Mouse (Mus musculus): ENCODE data around the gene G6pc2. TPM values are rescaled to one million over a fixed set of nuclear protein-coding genes. Genes with fewer than 3 reads are reported as not detected.
A peak's percentile ranks its signal among the peaks of the same experiment; 100 is the strongest.

G6pc2 gene
- not detected in 2 replicates for polyA plus RNA-seq (2012; ENCODE audit: insufficient read depth, insufficient read length, missing spikeins)

- Histone ChIP-seq H3K4me1 (ENCODE audit: control insufficient read depth, insufficient read depth, low read length) (peaks cover 2% of the 10 kb centered on the region), H3K27ac (ENCODE audit: insufficient read depth, low read depth, low read length) (no peak within 1 kb of the TSS), H3K4me3 (ENCODE audit: insufficient read depth, low read length) (no peak within 1 kb of the TSS)
- no peak for TF ChIP-seq CTCF (IDR thresholded peaks at IDR 0.05; ENCODE audit: low read depth, low read length)
- no peak for TF ChIP-seq POLR2A (IDR thresholded peaks at IDR 0.05; ENCODE audit: borderline replicate concordance, low read depth, low read length)
Observed at GRCm38 (mm10) chr2:69210773-69211172, at the start of gene G6pc2. TSS of gene G6pc2 (plus strand) at chr2:69211073.

GRCm38 (mm10) chr2:69170395-69171077 is 40.3 kb upstream of the G6pc2 start:
- Histone ChIP-seq H3K4me3 (ENCODE audit: insufficient read depth, low read length) (no peak overlapping the region), H3K27ac (ENCODE audit: insufficient read depth, low read depth, low read length) (no peak overlapping the region), H3K4me1 (ENCODE audit: control insufficient read depth, insufficient read depth, low read length) (no peaks in the 10 kb centered on the region)
- TF ChIP-seq POLR2A (IDR thresholded peaks at IDR 0.05; ENCODE audit: borderline replicate concordance, low read depth, low read length), result no peak
- TF ChIP-seq CTCF (IDR thresholded peaks at IDR 0.05; ENCODE audit: low read depth, low read length), result no peak

GRCm38 (mm10) chr2:69175296-69175695 is 35.6 kb upstream of the G6pc2 start:
- no peak overlapping the region for H3K4me3 ChIP-seq (ENCODE audit: insufficient read depth, low read length)
- no peaks in the 10 kb centered on the region for H3K4me1 ChIP-seq (ENCODE audit: control insufficient read depth, insufficient read depth, low read length)
- TF ChIP-seq POLR2A (IDR thresholded peaks at IDR 0.05; ENCODE audit: borderline replicate concordance, low read depth, low read length), result no peak
- no peak for TF ChIP-seq CTCF (IDR thresholded peaks at IDR 0.05; ENCODE audit: low read depth, low read length)
- no peak overlapping the region for H3K27ac ChIP-seq (ENCODE audit: insufficient read depth, low read depth, low read length)

GRCm38 (mm10) chr2:69179721-69180120 is 31.2 kb upstream of the G6pc2 start:
- no peak overlapping the region for H3K4me3 ChIP-seq (ENCODE audit: insufficient read depth, low read length)
- no peak overlapping the region for H3K27ac ChIP-seq (ENCODE audit: insufficient read depth, low read depth, low read length)
- no peaks in the 10 kb centered on the region for H3K4me1 ChIP-seq (ENCODE audit: control insufficient read depth, insufficient read depth, low read length)
- TF ChIP-seq POLR2A (IDR thresholded peaks at IDR 0.05; ENCODE audit: borderline replicate concordance, low read depth, low read length) (no peak), CTCF (IDR thresholded peaks at IDR 0.05; ENCODE audit: low read depth, low read length) (no peak)

GRCm38 (mm10) chr2:69187990-69188389 is 22.9 kb upstream of the G6pc2 start:
- H3K4me3 ChIP-seq (ENCODE audit: insufficient read depth, low read length), result no peak overlapping the region
- no peak for TF ChIP-seq POLR2A (IDR thresholded peaks at IDR 0.05; ENCODE audit: borderline replicate concordance, low read depth, low read length)
- no peak for TF ChIP-seq CTCF (IDR thresholded peaks at IDR 0.05; ENCODE audit: low read depth, low read length)
- H3K4me1 ChIP-seq (ENCODE audit: control insufficient read depth, insufficient read depth, low read length), result peaks cover 5% of the 10 kb centered on the region
- no peak overlapping the region for H3K27ac ChIP-seq (ENCODE audit: insufficient read depth, low read depth, low read length)

- Histone ChIP-seq H3K27ac (ENCODE audit: insufficient read depth, low read depth, low read length) (peak overlapping the region; percentile 17; the same call in 1 of the 2 replicates), H3K4me1 (ENCODE audit: control insufficient read depth, insufficient read depth, low read length) (peaks cover 5% of the 10 kb centered on the region), H3K4me3 (ENCODE audit: insufficient read depth, low read length) (no peak overlapping the region)
- TF ChIP-seq POLR2A (IDR thresholded peaks at IDR 0.05; ENCODE audit: borderline replicate concordance, low read depth, low read length) (no peak), CTCF (IDR thresholded peaks at IDR 0.05; ENCODE audit: low read depth, low read length) (no peak)
Observed at GRCm38 (mm10) chr2:69188732-69189131, 22.1 kb upstream of the G6pc2 start.

GRCm38 (mm10) chr2:69189222-69189621 is 21.7 kb upstream of the G6pc2 start:
- Histone ChIP-seq H3K4me1 (ENCODE audit: control insufficient read depth, insufficient read depth, low read length) (peaks cover 5% of the 10 kb centered on the region), H3K4me3 (ENCODE audit: insufficient read depth, low read length) (no peak overlapping the region), H3K27ac (ENCODE audit: insufficient read depth, low read depth, low read length) (no peak overlapping the region)
- TF ChIP-seq CTCF (IDR thresholded peaks at IDR 0.05; ENCODE audit: low read depth, low read length), result no peak
- no peak for TF ChIP-seq POLR2A (IDR thresholded peaks at IDR 0.05; ENCODE audit: borderline replicate concordance, low read depth, low read length)

- no peak overlapping the region for H3K4me3 ChIP-seq (ENCODE audit: insufficient read depth, low read length)
- H3K4me1 ChIP-seq (ENCODE audit: control insufficient read depth, insufficient read depth, low read length), result peaks cover 5% of the 10 kb centered on the region
- no peak for TF ChIP-seq CTCF (IDR thresholded peaks at IDR 0.05; ENCODE audit: low read depth, low read length)
- no peak for TF ChIP-seq POLR2A (IDR thresholded peaks at IDR 0.05; ENCODE audit: borderline replicate concordance, low read depth, low read length)
- H3K27ac ChIP-seq (ENCODE audit: insufficient read depth, low read depth, low read length), result no peak overlapping the region
Observed at GRCm38 (mm10) chr2:69191059-69191458, 19.8 kb upstream of the G6pc2 start.

GRCm38 (mm10) chr2:69193555-69193954 is 17.3 kb upstream of the G6pc2 start:
- peaks cover 4% of the 10 kb centered on the region for H3K4me1 ChIP-seq (ENCODE audit: control insufficient read depth, insufficient read depth, low read length)
- TF ChIP-seq CTCF (IDR thresholded peaks at IDR 0.05; ENCODE audit: low read depth, low read length) (no peak), POLR2A (IDR thresholded peaks at IDR 0.05; ENCODE audit: borderline replicate concordance, low read depth, low read length) (no peak)
- H3K4me3 ChIP-seq (ENCODE audit: insufficient read depth, low read length), result no peak overlapping the region
- H3K27ac ChIP-seq (ENCODE audit: insufficient read depth, low read depth, low read length), result no peak overlapping the region

- no peak overlapping the region for H3K27ac ChIP-seq (ENCODE audit: insufficient read depth, low read depth, low read length)
- H3K4me1 ChIP-seq (ENCODE audit: control insufficient read depth, insufficient read depth, low read length), result peaks cover 4% of the 10 kb centered on the region
- TF ChIP-seq POLR2A (IDR thresholded peaks at IDR 0.05; ENCODE audit: borderline replicate concordance, low read depth, low read length), result no peak
- TF ChIP-seq CTCF (IDR thresholded peaks at IDR 0.05; ENCODE audit: low read depth, low read length), result no peak
- H3K4me3 ChIP-seq (ENCODE audit: insufficient read depth, low read length), result peak overlapping the region; percentile 83
Observed at GRCm38 (mm10) chr2:69205185-69205584, 5.7 kb upstream of the G6pc2 start.
